Mouse (Mus musculus): ENCODE data around the gene Tmtc2. TPM values are rescaled to one million over a fixed set of nuclear protein-coding genes. Genes with fewer than 3 reads are reported as not detected.
A peak's percentile ranks its signal among the peaks of the same experiment; 100 is the strongest.

Gene Tmtc2
- not detected in 2 replicates for total RNA-seq (2015; ENCODE audit: low replicate concordance)
- total RNA-seq (2017; ENCODE audit: low replicate concordance): 1.4 TPM in 1 of 2 replicates, not detected in the other

- ATAC-seq (replicated peaks; ENCODE audit: low FRiP score, poor library complexity, severe bottlenecking): no peak
Observed at GRCm38 (mm10) chr10:105573908-105574694, at the start of gene Tmtc2. TSS of gene Tmtc2 (minus strand) at chr10:105574451.

GRCm38 (mm10) chr10:105612117-105612516 lies 37.9 kb upstream of the Tmtc2 start:
- no peak for ATAC-seq (replicated peaks; ENCODE audit: low FRiP score, poor library complexity, severe bottlenecking)

- no peak for ATAC-seq (replicated peaks; ENCODE audit: low FRiP score, poor library complexity, severe bottlenecking)
Observed at GRCm38 (mm10) chr10:105598826-105599225, 24.6 kb upstream of the Tmtc2 start.

GRCm38 (mm10) chr10:105597226-105597625 lies 23.0 kb upstream of the Tmtc2 start:
- no peak for ATAC-seq (replicated peaks; ENCODE audit: low FRiP score, poor library complexity, severe bottlenecking)

- ATAC-seq (replicated peaks; ENCODE audit: low FRiP score, poor library complexity, severe bottlenecking): no peak
Observed at GRCm38 (mm10) chr10:105595480-105596102, 21.3 kb upstream of the Tmtc2 start.

GRCm38 (mm10) chr10:105588141-105588540 lies 13.9 kb upstream of the Tmtc2 start:
- ATAC-seq (replicated peaks; ENCODE audit: low FRiP score, poor library complexity, severe bottlenecking): no peak

GRCm38 (mm10) chr10:105579318-105579717 lies 5.1 kb upstream of the Tmtc2 start:
- no peak for ATAC-seq (replicated peaks; ENCODE audit: low FRiP score, poor library complexity, severe bottlenecking)

- ATAC-seq (replicated peaks; ENCODE audit: low FRiP score, poor library complexity, severe bottlenecking): no peak
Observed at GRCm38 (mm10) chr10:105578291-105578845, 4.1 kb upstream of the Tmtc2 start.

GRCm38 (mm10) chr10:105574695-105575660 lies 727 bp upstream of the Tmtc2 start:
- peak; percentile 60 for ATAC-seq (replicated peaks; ENCODE audit: low FRiP score, poor library complexity, severe bottlenecking)

- no peak for ATAC-seq (replicated peaks; ENCODE audit: low FRiP score, poor library complexity, severe bottlenecking)
Observed at GRCm38 (mm10) chr10:105573306-105573907, 844 bp downstream of the Tmtc2 start.

GRCm38 (mm10) chr10:105572829-105573228 lies 1.4 kb downstream of the Tmtc2 start:
- no peak for ATAC-seq (replicated peaks; ENCODE audit: low FRiP score, poor library complexity, severe bottlenecking)

GRCm38 (mm10) chr10:105572301-105572700 lies 1.9 kb downstream of the Tmtc2 start:
- ATAC-seq (replicated peaks; ENCODE audit: low FRiP score, poor library complexity, severe bottlenecking): no peak

- ATAC-seq (replicated peaks; ENCODE audit: low FRiP score, poor library complexity, severe bottlenecking): no peak
Observed at GRCm38 (mm10) chr10:105571831-105572230, 2.4 kb downstream of the Tmtc2 start.

- no peak for ATAC-seq (replicated peaks; ENCODE audit: low FRiP score, poor library complexity, severe bottlenecking)
Observed at GRCm38 (mm10) chr10:105571019-105571418, 3.2 kb downstream of the Tmtc2 start.

GRCm38 (mm10) chr10:105569573-105569972 lies 4.7 kb downstream of the Tmtc2 start:
- no peak for ATAC-seq (replicated peaks; ENCODE audit: low FRiP score, poor library complexity, severe bottlenecking)

- no peak for ATAC-seq (replicated peaks; ENCODE audit: low FRiP score, poor library complexity, severe bottlenecking)
Observed at GRCm38 (mm10) chr10:105567825-105568531, 6.3 kb downstream of the Tmtc2 start.

GRCm38 (mm10) chr10:105561548-105561947 lies 12.7 kb downstream of the Tmtc2 start:
- ATAC-seq (replicated peaks; ENCODE audit: low FRiP score, poor library complexity, severe bottlenecking): no peak

GRCm38 (mm10) chr10:105557581-105557980 lies 16.7 kb downstream of the Tmtc2 start:
- no peak for ATAC-seq (replicated peaks; ENCODE audit: low FRiP score, poor library complexity, severe bottlenecking)

Measured in erythroblast, adult 5-6 weeks (primary cell).